Mouse (Mus musculus) bone marrow macrophage, adult 2 months (primary cell): ENCODE data around the gene Syn2.

Experiments
- CTCF ChIP-seq: IDR thresholded peaks from 2 replicates; pipeline ENCODE4 v1.5.1; 2012; ENCODE audit warnings: low read depth, mild to moderate bottlenecking, low read length, moderate library complexity
- POLR2A ChIP-seq: IDR thresholded peaks from 2 replicates; pipeline ENCODE4 v1.6.1; 2012; ENCODE audit warnings: mild to moderate bottlenecking, low read depth, low read length, borderline replicate concordance

- TF ChIP-seq POLR2A = no peak
- TF ChIP-seq CTCF = no peak
Observed at GRCm38 (mm10) chr6:115292621-115293020, 157.9 kb downstream of the Syn2 start.
